29 mouse cellular contexts compared by ENCODE assay signal in genomic region chr6:122528136-122528535, GRCm38 (mm10). TPM values are rescaled to one million over a fixed set of nuclear protein-coding genes. Genes with fewer than 3 reads are reported as not detected.
DNase-seq lines count a peak whose midpoint lies in the region; ATAC-seq and TF ChIP-seq lines count a peak whose summit lies in the region.
"Had no signal": no experiment of that assay in that cellular context is flagged by ENCODE, and none has a peak within 500 bp of the region (broad histone marks: within the 10 kb centered on the region; RNA-seq: fewer than 3 reads in every experiment).

No protein-coding gene starts in this region.

- no peak for DNase-seq in left cerebral cortex, adult 2 months (ENCODE audit: extremely low spot score in 1 of 2, low spot score in 2 of 2)
- no peak for DNase-seq in left cerebral cortex, adult 11 months (ENCODE audit: low spot score)
- peak; percentile 25 for DNase-seq in CD4-positive helper T cell, adult 2 months (ENCODE audit: low read depth, low spot score)
- DNase-seq in brain, adult 2 months (ENCODE audit: low read depth, low spot score): peak; percentile 14
- DNase-seq in lung, postnatal 0 days (ENCODE audit: low spot score): no peak
- DNase-seq in ovary, postnatal 10 days (ENCODE audit: low spot score): no peak
- DNase-seq in kidney, postnatal 25 days: no peak
- DNase-seq: adrenal gland, postnatal 14 days; cerebellum, adult 18-20 months; cerebellum, adult 9-11 months; cerebellum, postnatal 36 days; gastrocnemius, adult 2 months; gastrocnemius, postnatal 25 days; heart, postnatal 36 days had no signal

- ATAC-seq in lung, postnatal 0 days: no peak
- ATAC-seq: forebrain, embryonic 16.5 days; intestine, embryonic 15.5 days had no signal

- no peak for TF ChIP-seq POLR2A in ES-Bruce4 (IDR thresholded peaks at IDR 0.05; ENCODE audit: insufficient read depth, low read length)

- H3K27ac ChIP-seq in left cerebral cortex, adult 2 months: no peak overlapping the region
- no peak overlapping the region for H3K27ac ChIP-seq in ES-Bruce4 (ENCODE audit: insufficient read depth, low read length)
- no peak overlapping the region for H3K27ac ChIP-seq in lung, postnatal 0 days (ENCODE audit: low read length)
- H3K27ac ChIP-seq: embryonic facial prominence, embryonic 13.5 days; forebrain, embryonic 12.5 days; gastrocnemius, adult 2 months; heart, embryonic 13.5 days; hindbrain, embryonic 15.5 days; intestine, embryonic 15.5 days had no signal

- no peak for TF ChIP-seq EP300 in ES-Bruce4 (IDR thresholded peaks at IDR 0.05; ENCODE audit: insufficient read depth, low read depth, low read length)
- TF ChIP-seq EP300 in lung, postnatal 0 days (IDR thresholded peaks at IDR 0.05): no peak

- intact Hi-C loops in left cerebral cortex, adult 2 months (cut with DNase I): no loop called here

- H3K4me1 ChIP-seq in ES-Bruce4 (ENCODE audit: control insufficient read depth, insufficient read depth, low read length): no peaks in the 10 kb centered on the region
- no peaks in the 10 kb centered on the region for H3K4me1 ChIP-seq in lung, postnatal 0 days (ENCODE audit: insufficient read depth, low read depth, low read length)
- H3K4me1 ChIP-seq: intestine, embryonic 15.5 days had no signal

- no peak overlapping the region for H3K9ac ChIP-seq in ES-Bruce4 (ENCODE audit: low read depth, poor library complexity, severe bottlenecking)
- H3K9ac ChIP-seq in lung, postnatal 0 days (replicated peaks; ENCODE audit: low read depth): no peak overlapping the region
- H3K9ac ChIP-seq: embryonic facial prominence, embryonic 13.5 days; forebrain, embryonic 12.5 days; heart, embryonic 13.5 days; hindbrain, embryonic 15.5 days; intestine, embryonic 15.5 days had no signal

- peak; percentile 20 for TF ChIP-seq CTCF in left cerebral cortex, adult 2 months (IDR thresholded peaks at IDR 0.05)
- TF ChIP-seq CTCF in ES-Bruce4 (IDR thresholded peaks at IDR 0.05; ENCODE audit: low read depth, low read length): peak; percentile 24
- TF ChIP-seq CTCF in lung, postnatal 0 days (IDR thresholded peaks at IDR 0.05): no peak

- H3K4me3 ChIP-seq in left cerebral cortex, adult 2 months: no peak overlapping the region
- no peak overlapping the region for H3K4me3 ChIP-seq in ES-Bruce4 (ENCODE audit: low read depth, low read length)
- no peak overlapping the region for H3K4me3 ChIP-seq in lung, postnatal 0 days (ENCODE audit: low read depth, low read length)
- H3K4me3 ChIP-seq: embryonic facial prominence, embryonic 13.5 days; forebrain, embryonic 12.5 days; gastrocnemius, adult 2 months; heart, embryonic 13.5 days; hindbrain, embryonic 15.5 days; intestine, embryonic 15.5 days had no signal

- no peak overlapping the region for H3K4me2 ChIP-seq in lung, postnatal 0 days (replicated peaks; ENCODE audit: low read depth, low read length)
- H3K4me2 ChIP-seq: embryonic facial prominence, embryonic 13.5 days; forebrain, embryonic 12.5 days; hindbrain, embryonic 15.5 days; intestine, embryonic 15.5 days had no signal

- no peaks in the 10 kb centered on the region for H3K9me3 ChIP-seq in ES-Bruce4 (replicated peaks; ENCODE audit: control insufficient read depth, insufficient read depth, low read length, poor library complexity, severe bottlenecking)
- no peaks in the 10 kb centered on the region for H3K9me3 ChIP-seq in lung, postnatal 0 days (ENCODE audit: low read length)
- H3K9me3 ChIP-seq: embryonic facial prominence, embryonic 13.5 days; forebrain, embryonic 12.5 days; G1E; heart, embryonic 13.5 days; hindbrain, embryonic 15.5 days; intestine, embryonic 15.5 days had no signal

- H3K27me3 ChIP-seq in ES-Bruce4 (ENCODE audit: control insufficient read depth, insufficient read depth, low read length, poor library complexity, severe bottlenecking): no peaks in the 10 kb centered on the region
- no peaks in the 10 kb centered on the region for H3K27me3 ChIP-seq in lung, postnatal 0 days (replicated peaks; ENCODE audit: insufficient read depth, low read length)
- H3K27me3 ChIP-seq: embryonic facial prominence, embryonic 13.5 days; forebrain, embryonic 12.5 days; heart, embryonic 13.5 days; hindbrain, embryonic 15.5 days; intestine, embryonic 15.5 days had no signal

- no peaks in the 10 kb centered on the region for H3K36me3 ChIP-seq in ES-Bruce4 (ENCODE audit: control insufficient read depth, insufficient read depth, low read length, poor library complexity, severe bottlenecking)
- H3K36me3 ChIP-seq in lung, postnatal 0 days (ENCODE audit: insufficient read depth, low read length): no peaks in the 10 kb centered on the region
- H3K36me3 ChIP-seq: embryonic facial prominence, embryonic 13.5 days; forebrain, embryonic 12.5 days; G1E; heart, embryonic 13.5 days; hindbrain, embryonic 15.5 days; intestine, embryonic 15.5 days had no signal

- WGBS in lung, postnatal 0 days: 74% methylated on average over 11 of the region's 11 CpGs

RNA-seq across cellular contexts. Expression of gene Mfap5, which starts 22.5 kb away (rescaled TPM):
- total RNA-seq in left cerebral cortex, adult 2 months (2021): under 1 TPM; 0.33 to 0.63 TPM
- polyA plus RNA-seq in ES-Bruce4 (2011; ENCODE audit: insufficient read depth, insufficient read length, low read depth, missing spikeins): 3.6 and 3.8 TPM in 2 replicates
- 54.3 and 55.4 TPM in 2 replicates for polyA plus RNA-seq in lung, postnatal 0 days (2015; fragmentation: Nextera tagmentation; extraction: Ambion mirVana)
- total RNA-seq: granulocyte monocyte progenitor cell, adult 5-6 weeks had no signal
- polyA plus RNA-seq: activated CD4-positive, CD25-positive, alpha-beta regulatory T cell, adult 4 months; CD4-positive, CD25-positive, alpha-beta regulatory T cell, adult 4 months; G1E had no signal

RNA-seq across cellular contexts. Expression of gene Aicda, which starts 25.5 kb away (rescaled TPM):
- total RNA-seq in left cerebral cortex, adult 2 months (2021): not detected
- polyA plus RNA-seq in ES-Bruce4 (2011; ENCODE audit: insufficient read depth, insufficient read length, low read depth, missing spikeins): 0.55 TPM in 1 of 2 replicates, not detected in the other
- 0.05 TPM in 1 of 2 replicates, not detected in the other for polyA plus RNA-seq in lung, postnatal 0 days (2015; fragmentation: Nextera tagmentation; extraction: Ambion mirVana)
- total RNA-seq: adrenal gland, adult 18-20 months; adrenal gland, postnatal 14 days; G1E; gastrocnemius, adult 2 months; gastrocnemius, postnatal 25 days; granulocyte monocyte progenitor cell, adult 5-6 weeks; heart, adult 8-10 months; heart, postnatal 36 days had no signal
- polyA plus RNA-seq: forebrain, embryonic 12.5 days; G1E; heart, embryonic 13.5 days; heart, postnatal 0 days; hindbrain, embryonic 11.5 days; intestine, embryonic 15.5 days had no signal

RNA-seq across cellular contexts. Expression of gene Rimklb, which starts 29.6 kb away (rescaled TPM):
- total RNA-seq in left cerebral cortex, adult 2 months (2021): 10 to 100 TPM; 80.3 to 80.6 TPM
- polyA plus RNA-seq in ES-Bruce4 (2011; ENCODE audit: insufficient read depth, insufficient read length, low read depth, missing spikeins): 81.4 and 87.4 TPM in 2 replicates
- polyA plus RNA-seq in lung, postnatal 0 days (2015; fragmentation: Nextera tagmentation; extraction: Ambion mirVana): 0.99 and 1.6 TPM in 2 replicates
- total RNA-seq: granulocyte monocyte progenitor cell, adult 5-6 weeks had no signal

Comparison
In these comparisons a context has a peak if more than half of its experiments do, and no peak if none do; other contexts are left out.
1. DNase-seq: peak in CD4-positive helper T cell, adult 2 months (single experiment) and brain, adult 2 months (single experiment); none in left cerebral cortex, adult 2 months (0 of 2), left cerebral cortex, adult 11 months (single experiment), lung, postnatal 0 days (single experiment), ovary, postnatal 10 days (single experiment) and kidney, postnatal 25 days (0 of 2).
2. RNA of gene Mfap5, which starts 22.5 kb away (polyA plus RNA-seq): 54.3 to 55.4 TPM in lung, postnatal 0 days; 3.6 to 3.8 TPM in ES-Bruce4; every median in the first group is over 10 times any median in the second.
3. RNA of gene Rimklb, which starts 29.6 kb away (polyA plus RNA-seq): 81.4 to 87.4 TPM in ES-Bruce4; 0.99 to 1.6 TPM in lung, postnatal 0 days; every median in the first group is over 10 times any median in the second.